Mouse (Mus musculus) intestine, embryonic 15.5 days (tissue): ENCODE measurements around the gene Hist1h2af. TPM values are rescaled to one million over a fixed set of nuclear protein-coding genes. Genes with fewer than 3 reads are reported as not detected.
"Not testable (repeated sequence)": the region's sequence is repeated elsewhere in the genome, so short reads cannot be mapped to it uniquely, and the experiment has no call there.

Source experiments
- ATAC-seq: fragments of 200-750 bp; cut with Nextera tagmentation; 2 replicates; pipeline ENCODE4 v1.8.0; 2017; ENCODE audit warnings: moderate TSS enrichment, moderate library complexity
- H3K27ac ChIP-seq: fragments of 300-500 bp; sonication (generic); 2 replicates; pipeline ENCODE4 v1.5.1; 2015; ENCODE audit warnings: mild to moderate bottlenecking, inconsistent platforms
- H3K27me3 ChIP-seq: fragments of 300-500 bp; sonication (generic); replicated peaks from 2 replicates; pipeline ENCODE4 v1.6.1; 2015; ENCODE audit warnings: inconsistent platforms
- H3K36me3 ChIP-seq: fragments of 300-500 bp; sonication (generic); 2 replicates; pipeline ENCODE4 v1.6.1; 2015; ENCODE audit warnings: inconsistent platforms
- H3K4me1 ChIP-seq: fragments of 300-500 bp; sonication (generic); replicated peaks from 2 replicates; pipeline ENCODE4 v1.6.1; 2015; ENCODE audit warnings: inconsistent platforms
- H3K4me2 ChIP-seq: fragments of 300-500 bp; sonication (generic); replicated peaks from 2 replicates; pipeline ENCODE4 v1.6.1; 2015; ENCODE audit warnings: mild to moderate bottlenecking, inconsistent platforms
- H3K4me3 ChIP-seq: fragments of 300-500 bp; sonication (generic); replicated peaks from 2 replicates; pipeline ENCODE4 v1.5.1; 2015; ENCODE audit warnings: inconsistent platforms
- H3K9ac ChIP-seq: fragments of 300-500 bp; sonication (generic); 2 replicates; pipeline ENCODE4 v1.6.1; 2015; ENCODE audit warnings: inconsistent platforms
- H3K9me3 ChIP-seq: fragments of 300-500 bp; sonication (generic); 2 replicates; pipeline ENCODE4 v1.6.1; 2016; ENCODE audit warnings: inconsistent platforms
- WGBS: fragments of 180-500 bp; shearing (Covaris S2); methylation state at CpG from one replicate; pipeline ENCODE4 v1.1.7; 2015; 5-methylcytosine and 5-hydroxymethylcytosine counted together
- polyA plus RNA-seq: library from polyadenylated mRNA; unstranded; fragments of >200 nt; fragmentation: Nextera tagmentation; extraction: Ambion mirVana; gene quantifications from 2 replicates; pipeline ENCODE4 v1.2.1, GENCODE M21; 2015

Hist1h2af gene
- polyA plus RNA-seq, 1 experiment from 2014 or later = not detected

DNA sequence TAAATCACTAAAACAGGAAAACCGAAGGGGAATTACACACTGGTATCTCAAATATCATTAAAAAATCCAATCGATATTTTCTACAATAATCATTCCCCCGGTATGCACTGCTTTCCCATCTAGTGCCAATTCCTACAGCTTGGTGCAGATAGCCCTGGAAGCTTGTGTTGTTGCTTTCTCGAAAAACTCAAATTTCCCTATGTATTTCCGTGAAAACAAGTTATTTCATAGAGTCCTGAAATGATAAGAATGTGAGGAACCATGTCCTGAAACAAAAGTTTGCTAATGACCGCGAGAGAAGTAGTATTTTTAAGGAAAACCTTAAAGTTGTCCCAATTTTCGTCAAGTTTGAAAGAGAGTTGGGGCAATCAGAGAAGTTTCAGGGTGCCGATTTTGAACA, 20.7 kb downstream of the Hist1h2af start:
- Histone ChIP-seq H3K9ac (peak overlapping the region; percentile 28), H3K27me3 (no peaks in the 10 kb centered on the region), H3K36me3 (no peaks in the 10 kb centered on the region), H3K27ac (peak overlapping the region; percentile 98), H3K4me1 (peaks cover 3% of the 10 kb centered on the region), H3K4me3 (peak overlapping the region; percentile 56), H3K9me3 (no peaks in the 10 kb centered on the region), H3K4me2 (peak overlapping the region; percentile 88)
- 16% methylated on average over 9 of the region's 9 CpGs for WGBS
- no peak for ATAC-seq

DNA sequence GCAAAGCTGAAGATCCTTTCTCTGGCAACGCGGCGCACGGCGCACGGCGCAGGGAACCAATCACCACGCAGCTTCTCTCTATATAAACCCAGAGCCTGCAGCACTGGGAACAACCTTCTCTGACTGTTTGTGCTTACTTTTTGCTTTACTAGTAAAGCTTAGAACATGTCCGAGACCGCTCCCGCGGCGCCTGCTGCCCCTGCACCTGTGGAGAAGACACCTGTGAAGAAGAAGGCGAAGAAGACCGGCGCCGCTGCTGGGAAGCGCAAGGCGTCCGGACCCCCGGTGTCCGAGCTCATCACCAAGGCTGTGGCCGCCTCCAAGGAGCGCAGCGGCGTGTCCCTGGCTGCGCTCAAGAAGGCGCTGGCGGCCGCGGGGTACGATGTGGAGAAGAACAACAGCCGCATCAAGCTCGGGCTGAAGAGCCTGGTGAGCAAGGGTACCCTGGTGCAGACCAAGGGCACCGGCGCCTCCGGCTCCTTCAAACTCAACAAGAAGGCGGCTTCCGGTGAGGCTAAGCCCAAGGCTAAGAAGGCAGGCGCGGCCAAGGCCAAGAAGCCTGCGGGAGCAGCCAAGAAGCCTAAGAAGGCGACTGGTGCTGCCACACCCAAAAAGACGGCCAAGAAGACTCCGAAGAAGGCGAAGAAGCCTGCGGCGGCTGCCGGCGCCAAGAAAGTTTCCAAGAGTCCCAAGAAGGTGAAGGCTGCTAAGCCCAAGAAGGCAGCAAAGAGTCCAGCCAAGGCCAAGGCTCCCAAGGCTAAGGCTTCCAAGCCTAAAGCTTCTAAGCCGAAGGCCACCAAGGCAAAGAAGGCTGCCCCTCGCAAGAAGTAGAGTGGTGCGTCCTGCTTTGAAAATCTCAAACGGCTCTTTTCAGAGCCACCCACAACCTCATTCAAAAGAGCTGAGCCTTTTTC, 21.5 kb downstream of the Hist1h2af start:
- H3K4me1 ChIP-seq = peaks cover 3% of the 10 kb centered on the region
- peak overlapping the region; percentile 56 for H3K4me3 ChIP-seq
- H3K36me3 ChIP-seq = no peaks in the 10 kb centered on the region
- no peaks in the 10 kb centered on the region for H3K9me3 ChIP-seq
- H3K4me2 ChIP-seq = peak overlapping the region; percentile 88
- H3K9ac ChIP-seq = peak overlapping the region; percentile 87
- H3K27ac ChIP-seq = peak overlapping the region; percentile 98
- WGBS = under 1% methylated on average over 54 of the region's 54 CpGs
- peak; percentile 86 for ATAC-seq
- no peaks in the 10 kb centered on the region for H3K27me3 ChIP-seq

DNA sequence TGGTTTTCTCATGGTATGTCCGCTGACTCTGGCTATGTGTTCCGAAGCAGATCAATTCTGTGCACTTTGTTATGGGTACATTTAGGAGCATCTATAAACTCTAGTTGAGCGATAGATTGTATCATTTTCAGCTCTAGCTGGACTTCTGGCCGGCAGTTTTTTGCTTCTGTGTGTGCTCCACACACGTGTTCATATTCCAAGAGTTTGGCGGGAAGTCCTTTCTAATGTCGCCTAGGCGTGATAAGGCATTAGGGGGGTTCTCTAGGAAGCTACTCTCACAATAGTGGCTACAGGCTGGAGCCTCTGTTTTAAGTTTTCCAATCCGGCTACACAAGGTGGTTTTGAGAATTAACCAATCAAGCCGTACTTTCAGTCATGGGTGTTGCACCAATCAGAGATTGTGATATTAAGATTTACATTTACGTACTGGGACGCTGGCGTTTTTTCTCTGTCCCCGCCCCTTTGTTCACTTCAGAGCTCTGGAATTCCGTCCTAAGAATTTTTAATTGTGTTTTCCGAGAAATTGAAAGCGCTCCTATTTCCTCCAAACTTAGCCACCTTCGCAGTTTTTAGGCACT, 22.2 kb downstream of the Hist1h2af start:
- ATAC-seq = peak; percentile 83
- Histone ChIP-seq H3K4me1 (peaks cover 3% of the 10 kb centered on the region), H3K27me3 (no peaks in the 10 kb centered on the region), H3K9ac (peak overlapping the region; percentile 87), H3K36me3 (no peaks in the 10 kb centered on the region), H3K9me3 (no peaks in the 10 kb centered on the region), H3K4me2 (peak overlapping the region; percentile 88), H3K27ac (peak overlapping the region; percentile 98), H3K4me3 (peak overlapping the region; percentile 56)
- under 1% methylated on average over 18 of the region's 18 CpGs for WGBS

DNA sequence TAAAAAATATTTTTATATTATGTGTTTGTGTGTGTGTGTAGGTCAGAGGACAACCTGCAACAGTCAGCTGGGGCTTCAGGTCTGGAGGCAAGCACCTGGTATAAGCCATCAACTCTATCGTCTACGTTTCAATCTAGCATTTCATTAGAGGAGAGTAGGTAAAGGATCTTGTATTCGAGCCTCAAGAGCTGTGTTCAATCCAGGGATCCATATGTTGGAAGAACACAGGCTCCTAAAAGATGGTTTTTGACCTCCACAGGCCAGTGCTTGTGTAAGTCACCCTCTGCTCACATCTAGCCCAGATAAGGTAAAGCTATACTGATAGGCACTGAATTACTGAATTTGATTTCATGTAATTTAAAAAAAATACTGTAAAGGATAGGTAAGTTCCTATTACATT, 23.2 kb downstream of the Hist1h2af start:
- ATAC-seq = no peak
- no peaks in the 10 kb centered on the region for H3K36me3 ChIP-seq
- peak overlapping the region; percentile 26; the same call in 1 of the 2 replicates for H3K4me2 ChIP-seq
- H3K4me3 ChIP-seq = no peak overlapping the region
- H3K9me3 ChIP-seq = no peaks in the 10 kb centered on the region
- H3K27me3 ChIP-seq = no peaks in the 10 kb centered on the region
- H3K4me1 ChIP-seq = peaks cover 3% of the 10 kb centered on the region
- H3K9ac ChIP-seq = peak overlapping the region; percentile 4; the same call in 1 of the 2 replicates
- WGBS = 65% methylated on average over 3 of the region's 3 CpGs
- peak overlapping the region; percentile 42; the same call in 1 of the 2 replicates for H3K27ac ChIP-seq

DNA sequence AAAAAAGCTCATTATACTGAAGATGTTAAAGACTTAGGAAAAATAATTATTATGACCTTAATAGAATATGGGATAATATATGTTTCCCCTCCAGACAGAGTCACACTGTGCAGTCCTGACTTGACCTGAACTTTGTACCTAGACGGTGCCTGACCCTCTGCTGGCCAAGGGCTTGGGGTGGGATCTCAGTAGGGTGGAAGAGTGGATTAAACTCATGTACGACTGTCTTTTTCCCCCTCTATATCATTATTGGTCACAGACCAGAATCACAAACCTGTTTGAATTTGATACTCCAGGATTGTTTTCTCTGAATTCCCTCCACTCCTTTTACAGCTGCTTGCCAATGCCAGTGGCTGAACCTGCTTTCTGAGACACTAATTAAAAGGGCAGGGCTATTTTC, 27.0 kb downstream of the Hist1h2af start:
- H3K36me3 ChIP-seq, H3K27ac ChIP-seq, ATAC-seq, H3K9me3 ChIP-seq, H3K27me3 ChIP-seq, H3K4me3 ChIP-seq, H3K4me2 ChIP-seq, H3K9ac ChIP-seq, H3K4me1 ChIP-seq: not testable (repeated sequence)
- WGBS = 18% methylated on average over 2 of the region's 2 CpGs

DNA sequence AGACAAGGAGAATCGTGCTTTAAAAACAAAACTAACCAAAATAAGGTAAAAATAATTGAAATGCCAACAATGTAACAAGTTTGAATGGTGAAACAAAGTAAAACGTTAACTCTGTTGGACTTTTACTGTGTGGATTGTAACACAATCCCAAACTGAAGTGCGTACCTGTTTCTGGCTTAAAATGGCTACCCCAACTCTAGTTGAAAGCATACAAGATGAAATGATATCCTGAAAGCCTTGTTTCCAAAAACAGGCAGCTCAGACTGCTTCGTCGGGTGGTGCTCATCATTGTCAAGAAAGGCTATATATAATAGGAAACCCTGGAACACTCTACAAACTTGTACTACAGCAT, 27.8 kb downstream of the Hist1h2af start:
- ATAC-seq, H3K27me3 ChIP-seq, H3K9me3 ChIP-seq, H3K36me3 ChIP-seq, H3K4me1 ChIP-seq: not testable (repeated sequence)
- Histone ChIP-seq H3K4me3 (peak overlapping the region; percentile 42), H3K27ac (peak overlapping the region; percentile 93), H3K9ac (0 out of 2 replicates have a peak overlapping the region, but pooled peaks have one; percentile 49), H3K4me2 (peak overlapping the region; percentile 51)
- 0% methylated on average over 2 of the region's 5 CpGs for WGBS

DNA sequence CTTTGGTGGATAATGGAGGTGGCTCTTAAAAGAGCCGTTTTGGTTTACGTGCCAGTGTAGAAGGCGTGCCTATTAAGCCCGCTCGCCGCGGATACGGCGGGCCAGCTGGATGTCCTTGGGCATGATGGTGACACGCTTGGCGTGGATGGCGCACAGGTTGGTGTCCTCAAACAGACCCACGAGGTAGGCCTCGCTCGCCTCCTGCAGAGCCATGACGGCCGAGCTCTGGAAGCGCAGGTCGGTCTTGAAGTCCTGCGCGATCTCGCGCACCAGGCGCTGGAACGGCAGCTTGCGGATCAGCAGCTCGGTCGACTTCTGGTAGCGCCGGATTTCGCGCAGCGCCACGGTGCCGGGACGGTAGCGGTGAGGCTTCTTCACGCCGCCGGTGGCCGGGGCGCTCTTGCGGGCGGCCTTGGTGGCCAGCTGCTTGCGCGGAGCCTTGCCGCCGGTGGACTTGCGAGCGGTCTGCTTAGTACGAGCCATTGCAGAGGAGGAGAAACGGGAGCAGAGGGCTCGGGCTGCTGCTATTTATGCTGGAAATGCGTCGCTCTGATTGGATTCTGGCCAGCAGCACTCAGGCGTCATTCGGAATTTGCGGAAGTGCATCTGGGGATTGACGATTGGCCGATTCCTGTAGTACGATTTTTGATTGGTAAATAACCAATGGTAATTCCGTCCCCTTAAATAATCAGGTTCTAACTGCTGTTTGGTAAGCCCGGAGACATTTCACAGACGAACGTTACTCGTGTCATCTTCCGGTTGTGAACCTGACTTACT, 28.4 kb downstream of the Hist1h2af start, which contains the start of gene Hist1h3e:
Gene Hist1h3e (minus strand): TSS at position 487 of the 777 bp plus-strand sequence.
- not testable (repeated sequence) for H3K36me3 ChIP-seq, H3K27me3 ChIP-seq, H3K4me1 ChIP-seq, H3K9me3 ChIP-seq
- Histone ChIP-seq H3K4me3 (peak within 1 kb of the TSS; percentile 42), H3K27ac (peak within 1 kb of the TSS; percentile 93), H3K9ac (peak within 1 kb of the TSS; percentile 49), H3K4me2 (peak within 1 kb of the TSS; percentile 63)
- WGBS = under 1% methylated on average over 43 of the region's 67 CpGs
- ATAC-seq = peak; percentile 96

DNA sequence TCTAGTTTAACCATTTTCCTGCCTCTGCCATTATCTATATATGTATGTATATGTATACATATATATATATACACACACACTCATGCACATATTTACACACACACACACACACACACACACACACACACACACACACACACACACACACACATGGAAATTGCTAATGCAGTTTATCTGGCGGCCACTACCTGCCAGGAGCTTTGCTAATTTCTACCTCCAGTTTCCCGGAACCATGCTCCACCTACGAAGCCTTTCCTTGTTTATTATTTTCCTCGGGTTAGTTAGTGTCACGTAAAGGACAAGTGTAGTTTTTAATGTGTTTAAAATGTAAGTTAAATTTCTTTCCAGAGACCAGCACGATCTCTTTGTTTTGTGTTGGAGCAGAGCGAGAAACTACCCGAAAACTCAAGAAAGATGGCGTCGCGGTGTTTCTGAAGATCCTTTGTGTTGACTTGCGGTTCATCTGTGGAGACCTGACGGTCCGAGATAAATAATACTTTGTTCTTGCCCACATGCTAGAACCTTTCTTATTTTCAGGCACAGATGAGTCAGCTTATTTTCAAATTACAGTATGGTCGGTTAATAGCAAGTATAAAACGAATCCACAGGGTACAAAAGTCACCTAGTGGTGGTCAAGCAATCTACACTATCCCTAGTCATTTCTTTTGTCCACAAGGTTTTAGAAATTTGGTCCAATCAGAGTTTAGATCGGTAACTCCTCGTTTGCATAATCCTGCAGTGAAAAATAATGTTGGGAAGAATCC, 29.2 kb downstream of the Hist1h2af start:
- Histone ChIP-seq H3K9ac (peak overlapping the region; percentile 36; the same call in 1 of the 2 replicates), H3K4me3 (peak overlapping the region; percentile 42), H3K27me3 (no peaks in the 10 kb centered on the region), H3K9me3 (no peaks in the 10 kb centered on the region), H3K4me2 (peak overlapping the region; percentile 63), H3K36me3 (no peaks in the 10 kb centered on the region), H3K27ac (peak overlapping the region; percentile 93), H3K4me1 (no peaks in the 10 kb centered on the region)
- peak; percentile 64 for ATAC-seq
- WGBS = 2% methylated on average over 18 of the region's 18 CpGs

DNA sequence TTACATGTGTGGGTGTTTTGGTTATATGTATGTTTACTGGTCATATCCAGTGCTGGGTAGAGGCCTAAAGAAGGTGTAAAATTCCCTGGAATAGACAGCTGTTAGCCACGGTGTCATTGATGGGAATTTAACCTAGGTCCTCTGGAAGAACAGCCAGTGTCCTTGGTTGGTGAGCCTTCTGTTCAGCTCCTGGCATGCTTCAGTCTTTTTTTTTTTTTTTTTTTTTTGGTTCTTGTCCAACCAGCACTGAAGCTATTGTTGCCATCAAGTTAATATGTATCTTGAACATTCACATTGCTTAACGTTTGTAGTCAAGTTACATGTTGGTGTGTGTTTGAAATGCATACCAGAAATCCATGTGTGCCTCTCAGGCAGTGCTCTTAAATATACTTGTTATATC, 30.8 kb downstream of the Hist1h2af start:
- Histone ChIP-seq H3K4me2 (no peak overlapping the region), H3K27ac (no peak overlapping the region), H3K9ac (no peak overlapping the region), H3K36me3 (no peaks in the 10 kb centered on the region), H3K4me3 (no peak overlapping the region), H3K27me3 (no peaks in the 10 kb centered on the region), H3K9me3 (no peaks in the 10 kb centered on the region), H3K4me1 (no peaks in the 10 kb centered on the region)
- WGBS = 83% methylated on average over 2 of the region's 2 CpGs
- ATAC-seq = no peak

DNA sequence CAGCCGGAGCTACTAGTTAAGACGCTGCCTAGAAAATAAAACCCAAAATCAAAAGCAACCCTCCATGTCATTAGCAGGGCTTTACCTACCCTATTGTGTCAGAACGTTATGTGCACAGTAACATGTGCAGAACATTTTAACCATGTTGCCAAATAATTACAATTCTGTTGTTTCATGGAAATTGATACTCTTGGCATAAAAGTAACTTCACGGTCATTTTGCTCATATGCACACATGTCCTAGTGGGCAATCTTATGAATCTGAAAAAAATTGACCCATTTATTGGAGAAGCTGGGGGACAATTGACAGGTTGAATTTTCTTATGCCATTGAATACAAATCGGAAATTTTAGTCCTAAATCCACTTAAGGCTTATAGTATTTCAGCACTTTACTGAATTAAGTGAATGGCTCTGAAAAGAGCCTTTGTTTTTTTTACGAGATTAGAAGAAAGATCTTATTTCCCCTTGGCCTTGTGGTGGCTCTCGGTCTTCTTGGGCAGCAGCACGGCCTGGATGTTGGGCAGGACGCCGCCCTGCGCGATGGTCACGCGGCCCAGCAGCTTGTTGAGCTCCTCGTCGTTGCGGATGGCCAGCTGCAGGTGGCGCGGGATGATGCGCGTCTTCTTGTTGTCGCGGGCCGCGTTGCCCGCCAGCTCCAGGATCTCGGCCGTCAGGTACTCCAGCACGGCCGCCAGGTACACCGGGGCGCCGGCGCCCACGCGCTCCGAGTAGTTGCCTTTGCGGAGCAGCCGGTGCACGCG, 36.7 kb downstream of the Hist1h2af start:
- peak overlapping the region; percentile 37 for H3K4me3 ChIP-seq
- not testable (repeated sequence) for H3K9ac ChIP-seq, H3K4me1 ChIP-seq, ATAC-seq, H3K36me3 ChIP-seq, H3K9me3 ChIP-seq, H3K27me3 ChIP-seq
- H3K27ac ChIP-seq = peak overlapping the region; percentile 94
- peak overlapping the region; percentile 66 for H3K4me2 ChIP-seq
- WGBS = 3% methylated on average over 27 of the region's 41 CpGs

DNA sequence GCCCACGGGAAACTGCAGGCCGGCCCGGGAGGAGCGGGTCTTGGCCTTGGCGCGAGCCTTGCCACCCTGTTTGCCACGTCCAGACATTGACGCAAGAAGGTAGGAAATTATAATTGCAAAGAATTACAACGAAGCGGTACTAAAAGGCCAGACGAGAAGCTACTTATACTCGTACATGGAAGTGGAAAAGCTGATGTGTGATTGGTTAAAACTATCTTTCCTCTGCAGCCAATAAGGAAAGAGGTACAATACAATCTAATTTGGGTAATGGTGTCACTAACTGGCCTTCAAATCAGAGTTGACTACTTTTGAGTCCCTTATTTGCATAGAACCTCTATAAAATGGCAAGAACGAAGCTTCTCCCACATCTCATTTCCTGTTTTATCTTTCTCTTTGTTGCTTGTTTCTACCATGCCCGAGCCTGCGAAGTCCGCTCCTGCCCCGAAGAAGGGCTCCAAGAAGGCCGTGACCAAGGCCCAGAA, 37.4 kb downstream of the Hist1h2af start, which contains the start of the genes Hist1h2ae and Hist1h2bg:
Gene Hist1h2ae (minus strand): TSS at position 199 of the 482 bp plus-strand sequence.
Gene Hist1h2bg (plus strand): TSS at position 375 of the 482 bp plus-strand sequence.
- H3K9me3 ChIP-seq = no peaks in the 10 kb centered on the region
- 0 out of 2 replicates have a peak, but pooled peaks cover 3% of the 10 kb centered on the region for H3K4me1 ChIP-seq
- H3K9ac ChIP-seq = peak within 1 kb of the TSS; percentile 56
- WGBS = under 1% methylated on average over 18 of the region's 18 CpGs
- H3K36me3 ChIP-seq = no peaks in the 10 kb centered on the region
- peak within 1 kb of the TSS; percentile 66 for H3K4me2 ChIP-seq
- H3K4me3 ChIP-seq = peak within 1 kb of the TSS; percentile 42
- ATAC-seq = peak; percentile 92
- peak within 1 kb of the TSS; percentile 94 for H3K27ac ChIP-seq
- no peaks in the 10 kb centered on the region for H3K27me3 ChIP-seq
